Mouse (Mus musculus) forebrain, embryonic 13.5 days (tissue): ENCODE data around the gene Ints1. TPM values are rescaled to one million over a fixed set of nuclear protein-coding genes. Genes with fewer than 3 reads are reported as not detected.

ENCODE experiments used
- ATAC-seq: fragments of 200-750 bp; cut with Nextera tagmentation; 2 replicates; pipeline ENCODE4 v1.8.0; 2017
- H3K27ac ChIP-seq: fragments of 300-500 bp; sonication (generic); 2 replicates; pipeline ENCODE4 v1.5.1; 2015; ENCODE audit warnings: inconsistent platforms, mild to moderate bottlenecking, moderate library complexity
- H3K27me3 ChIP-seq: fragments of 300-500 bp; sonication (generic); 2 replicates; pipeline ENCODE4 v1.6.1; 2015; ENCODE audit warnings: mild to moderate bottlenecking, inconsistent platforms
- H3K36me3 ChIP-seq: fragments of 300-500 bp; sonication (generic); 2 replicates; pipeline ENCODE4 v1.6.1; 2015; ENCODE audit warnings: mild to moderate bottlenecking, inconsistent platforms; ENCODE audit not compliant: poor library complexity, severe bottlenecking
- H3K4me1 ChIP-seq: fragments of 300-500 bp; sonication (generic); 2 replicates; pipeline ENCODE4 v1.6.1; 2015; ENCODE audit warnings: inconsistent platforms
- H3K4me2 ChIP-seq: fragments of 300-500 bp; sonication (generic); 2 replicates; pipeline ENCODE4 v1.6.1; 2015; ENCODE audit warnings: inconsistent platforms, mild to moderate bottlenecking, moderate library complexity
- H3K4me3 ChIP-seq: fragments of 300-500 bp; sonication (generic); 2 replicates; pipeline ENCODE4 v1.5.1; 2015; ENCODE audit warnings: mild to moderate bottlenecking, inconsistent platforms
- H3K9ac ChIP-seq: fragments of 300-500 bp; sonication (generic); 2 replicates; pipeline ENCODE4 v1.6.1; 2015; ENCODE audit warnings: mild to moderate bottlenecking, inconsistent platforms
- H3K9me3 ChIP-seq: fragments of 300-500 bp; sonication (generic); replicated peaks from 2 replicates; pipeline ENCODE4 v1.6.1; 2016; ENCODE audit warnings: inconsistent platforms
- WGBS: fragments of 180-500 bp; shearing (Covaris S2); methylation state at CpG from one replicate; pipeline ENCODE4 v1.1.7; 2015; 5-methylcytosine and 5-hydroxymethylcytosine counted together
- polyA plus RNA-seq: library from polyadenylated mRNA; unstranded; fragments of >200 nt; fragmentation: Nextera tagmentation; extraction: Ambion mirVana; gene quantifications from 2 replicates; pipeline ENCODE4 v1.2.1, GENCODE M21; 2015

The Ints1 gene
- polyA plus RNA-seq, 1 experiment from 2014 or later: 23.5 TPM

DNA sequence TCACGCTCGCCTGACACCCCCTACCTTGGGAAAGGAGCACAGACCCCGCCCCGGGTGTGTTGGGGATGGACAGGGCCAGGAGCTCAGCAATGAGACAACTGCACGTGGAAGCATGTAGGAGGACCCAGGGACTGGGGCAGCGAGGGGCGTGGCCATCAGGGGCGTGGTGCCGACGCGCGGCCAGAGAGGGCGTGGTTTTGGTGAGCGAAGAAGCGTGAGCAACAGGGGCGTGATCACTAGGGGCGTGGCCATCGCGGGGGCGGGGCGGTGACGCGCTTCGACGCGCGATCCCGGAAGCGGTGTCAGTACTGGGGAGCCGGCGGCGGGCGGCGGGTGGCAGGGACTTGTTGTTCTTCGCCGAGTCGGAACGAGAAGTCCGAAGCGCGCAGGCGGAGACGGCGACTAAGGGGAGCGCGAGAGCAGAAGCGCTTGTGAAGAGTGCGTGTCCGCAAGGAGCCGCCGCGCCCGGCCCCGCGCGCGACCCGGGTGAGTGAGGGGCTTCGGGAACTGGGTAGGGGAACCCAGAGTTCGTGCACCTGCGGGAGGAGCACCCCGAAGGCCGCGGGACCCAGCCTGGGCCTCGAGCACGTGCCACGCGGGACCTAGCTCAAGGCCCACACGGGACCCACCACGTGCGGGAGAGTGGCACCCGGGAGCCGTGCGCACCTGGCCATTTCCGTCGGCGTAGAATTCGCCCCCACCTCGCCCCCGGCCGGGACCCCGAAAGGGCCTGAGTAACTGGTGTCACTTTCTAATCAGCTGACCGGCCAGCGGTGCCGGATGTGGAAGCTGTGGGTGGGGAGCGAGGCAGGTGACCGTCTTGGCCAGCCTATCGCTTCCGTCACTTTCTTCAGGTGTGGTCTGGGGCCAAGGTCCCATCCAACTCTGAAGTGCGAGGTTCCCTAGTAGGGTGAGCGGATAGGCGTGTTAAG, 16.0 kb upstream of the Ints1 start, which contains the start of gene Mafk:
Gene Mafk, plus strand, starts transcription at position 287 of the 932 bp plus-strand sequence.
- ATAC-seq: peak; percentile 90
- peak within 1 kb of the TSS; percentile 78 for H3K9ac ChIP-seq
- peak within 1 kb of the TSS; percentile 95 for H3K4me2 ChIP-seq
- peak within 1 kb of the TSS; percentile 72 for H3K4me3 ChIP-seq
- under 1% methylated on average over 86 of the region's 92 CpGs for WGBS
- H3K4me1 ChIP-seq: peaks cover 35% of the 10 kb centered on the region
- no peaks in the 10 kb centered on the region for H3K36me3 ChIP-seq
- no peak within 1 kb of the TSS for H3K27ac ChIP-seq
- H3K27me3 ChIP-seq: 0 out of 2 replicates have a peak, but pooled peaks cover 7% of the 10 kb centered on the region
- H3K9me3 ChIP-seq: no peaks in the 10 kb centered on the region

DNA sequence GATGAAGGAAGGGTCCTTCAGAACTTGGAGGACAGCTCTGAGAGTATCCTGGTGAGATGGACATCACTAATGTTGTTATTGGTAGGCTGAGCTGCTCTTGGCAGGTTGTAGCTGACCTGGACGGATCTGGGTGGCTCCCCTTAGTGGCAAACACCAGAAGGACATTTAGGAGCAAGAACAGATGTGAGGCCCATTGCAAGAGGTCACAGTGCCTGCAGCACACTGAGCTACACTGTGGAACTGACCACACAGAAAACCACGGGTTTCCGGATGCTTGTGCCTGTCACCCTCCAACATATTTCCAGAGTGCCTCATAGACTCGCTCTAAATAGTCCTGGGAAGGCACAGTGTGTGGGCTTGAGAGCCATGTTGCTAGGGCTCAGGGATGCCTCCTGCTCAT, 14.0 kb upstream of the Ints1 start:
- Histone ChIP-seq H3K4me3 (no peak overlapping the region), H3K27ac (no peak overlapping the region), H3K4me2 (no peak overlapping the region), H3K9me3 (no peaks in the 10 kb centered on the region), H3K9ac (no peak overlapping the region), H3K27me3 (peaks cover 7% of the 10 kb centered on the region; the same call in 1 of the 2 replicates), H3K36me3 (no peaks in the 10 kb centered on the region), H3K4me1 (peaks cover 23% of the 10 kb centered on the region)
- ATAC-seq: no peak
- 55% methylated on average over 4 of the region's 4 CpGs for WGBS

DNA sequence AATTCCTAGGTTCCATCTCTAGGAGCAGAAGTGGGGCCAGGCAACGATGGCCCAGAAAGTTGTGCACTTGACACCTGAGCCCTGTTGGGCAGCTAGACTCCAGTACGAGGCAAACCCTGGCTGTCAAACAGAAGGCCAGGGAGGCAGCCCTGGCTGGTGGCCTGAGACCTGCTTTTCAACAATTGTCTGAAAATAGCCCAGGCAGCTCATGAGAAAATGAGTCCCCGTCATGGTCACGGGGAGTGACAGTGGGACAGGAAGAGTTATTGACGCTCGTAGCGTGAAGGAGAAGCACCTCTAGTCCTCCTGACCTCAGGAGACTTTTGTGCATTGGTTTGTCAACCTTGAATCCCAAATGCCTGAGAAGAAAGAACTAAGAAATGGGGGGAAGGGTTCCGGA, 5.9 kb upstream of the Ints1 start:
- H3K4me3 ChIP-seq: no peak overlapping the region
- no peaks in the 10 kb centered on the region for H3K36me3 ChIP-seq
- no peaks in the 10 kb centered on the region for H3K4me1 ChIP-seq
- H3K9me3 ChIP-seq: no peaks in the 10 kb centered on the region
- H3K4me2 ChIP-seq: no peak overlapping the region
- 83% methylated on average over 8 of the region's 8 CpGs for WGBS
- no peak for ATAC-seq
- H3K27ac ChIP-seq: no peak overlapping the region
- H3K9ac ChIP-seq: no peak overlapping the region
- H3K27me3 ChIP-seq: peaks cover 6% of the 10 kb centered on the region; the same call in 1 of the 2 replicates

DNA sequence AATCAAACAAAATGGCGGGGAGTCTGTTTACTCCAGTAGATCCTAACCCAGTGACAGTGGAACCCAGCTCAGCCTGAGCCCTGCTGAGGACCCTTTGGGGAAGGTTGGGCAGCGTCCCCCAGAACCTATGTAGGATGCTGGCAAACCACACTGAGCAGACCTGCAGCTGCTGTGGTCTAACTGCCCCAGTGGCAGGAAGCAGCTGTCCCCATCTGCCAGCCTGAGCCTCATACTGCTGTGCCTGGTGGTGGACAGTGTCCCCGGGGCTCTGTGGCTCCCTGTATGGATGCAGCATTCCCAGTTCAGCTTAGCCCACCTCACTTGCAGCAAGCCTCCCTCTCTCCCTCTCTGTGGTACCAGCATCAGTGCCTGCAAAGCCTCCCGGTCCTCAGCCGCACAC, 1.5 kb upstream of the Ints1 start:
- no peak overlapping the region for H3K4me3 ChIP-seq

DNA sequence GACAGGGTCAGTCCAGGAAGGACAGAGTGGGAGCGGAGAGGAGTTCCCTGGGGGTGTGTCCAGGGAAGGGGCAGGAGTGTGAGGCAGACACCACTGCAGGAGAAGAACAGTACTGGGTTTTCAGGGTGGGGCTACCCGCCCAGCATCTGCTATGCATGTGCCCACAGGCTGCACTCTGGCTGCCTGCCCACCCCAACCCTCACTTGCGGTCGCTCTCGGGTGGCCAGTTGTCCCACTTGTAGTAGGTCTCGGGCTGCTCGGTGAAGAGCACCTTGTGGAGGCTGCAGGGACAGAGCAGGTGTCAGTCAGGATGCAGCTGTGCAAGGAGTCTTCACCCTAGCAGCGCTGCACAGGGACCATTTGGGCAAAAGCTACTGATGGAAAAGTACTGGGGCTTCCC, 7.3 kb downstream of the Ints1 start:
- Histone ChIP-seq H3K36me3 (peaks cover 100% of the 10 kb centered on the region), H3K4me2 (no peak overlapping the region)
- WGBS: 97% methylated on average over 8 of the region's 8 CpGs

More for the DNA sequence above, 1.5 kb upstream of the Ints1 start:
- H3K4me2 ChIP-seq: no peak overlapping the region
- no peaks in the 10 kb centered on the region for H3K27me3 ChIP-seq
- peaks cover 22% of the 10 kb centered on the region for H3K36me3 ChIP-seq
- peaks cover 13% of the 10 kb centered on the region for H3K4me1 ChIP-seq
- no peak overlapping the region for H3K9ac ChIP-seq
- H3K27ac ChIP-seq: no peak overlapping the region
- 84% methylated on average over 5 of the region's 5 CpGs for WGBS
- H3K9me3 ChIP-seq: no peaks in the 10 kb centered on the region
- no peak for ATAC-seq

DNA sequence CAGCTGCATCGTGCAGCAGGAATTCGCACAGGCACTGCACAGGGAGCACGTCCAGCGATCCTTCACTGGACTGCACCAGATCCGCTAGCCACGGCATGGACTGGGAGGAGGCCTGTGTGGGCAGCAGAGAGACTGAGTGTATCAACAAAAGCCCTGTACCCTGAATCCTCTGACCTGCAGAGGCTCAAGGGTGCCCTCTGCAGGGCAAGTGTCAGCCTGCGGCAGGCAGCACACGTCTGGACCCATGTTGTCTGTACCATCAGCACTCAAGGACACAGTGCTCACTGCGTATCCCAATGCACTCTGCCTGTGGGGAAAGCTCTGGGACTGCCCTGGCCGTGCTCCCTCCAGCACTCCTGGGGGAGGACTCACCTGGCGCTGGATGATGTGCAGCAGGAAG, 11.2 kb downstream of the Ints1 start:
- 65% methylated on average over 11 of the region's 11 CpGs for WGBS
- ATAC-seq: no peak
- no peaks in the 10 kb centered on the region for H3K9me3 ChIP-seq

More for the DNA sequence above, 7.3 kb downstream of the Ints1 start:
- Histone ChIP-seq H3K4me1 (no peaks in the 10 kb centered on the region), H3K4me3 (no peak overlapping the region), H3K9ac (no peak overlapping the region), H3K9me3 (no peaks in the 10 kb centered on the region), H3K27me3 (no peaks in the 10 kb centered on the region), H3K27ac (no peak overlapping the region)
- no peak for ATAC-seq

DNA sequence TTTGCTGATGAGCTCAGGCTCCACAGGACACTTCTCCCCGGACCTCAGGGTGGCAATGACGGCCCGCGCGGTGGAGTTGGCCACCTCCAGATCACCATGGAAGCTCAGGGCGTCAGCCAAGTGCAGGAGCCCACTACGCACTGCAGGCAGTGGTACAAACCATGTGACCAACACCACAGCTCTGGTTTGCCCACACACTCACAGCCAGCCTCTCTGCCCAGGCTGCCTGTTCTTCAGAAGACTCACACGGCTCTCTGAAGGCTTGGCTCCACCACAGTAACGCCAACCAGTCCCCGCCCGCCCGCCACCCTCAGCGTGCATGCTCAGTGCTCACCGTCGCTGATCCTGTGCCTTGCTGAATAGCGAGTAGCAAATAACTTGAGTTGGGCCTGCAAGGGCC, 17.4 kb downstream of the Ints1 start:
- H3K36me3 ChIP-seq: peaks cover 98% of the 10 kb centered on the region
- 86% methylated on average over 16 of the region's 16 CpGs for WGBS

More for the DNA sequence above, 11.2 kb downstream of the Ints1 start:
- H3K4me3 ChIP-seq: no peak overlapping the region
- peaks cover 100% of the 10 kb centered on the region for H3K36me3 ChIP-seq
- H3K4me2 ChIP-seq: no peak overlapping the region
- H3K27ac ChIP-seq: no peak overlapping the region
- H3K27me3 ChIP-seq: no peaks in the 10 kb centered on the region
- H3K9ac ChIP-seq: no peak overlapping the region
- no peaks in the 10 kb centered on the region for H3K4me1 ChIP-seq

DNA sequence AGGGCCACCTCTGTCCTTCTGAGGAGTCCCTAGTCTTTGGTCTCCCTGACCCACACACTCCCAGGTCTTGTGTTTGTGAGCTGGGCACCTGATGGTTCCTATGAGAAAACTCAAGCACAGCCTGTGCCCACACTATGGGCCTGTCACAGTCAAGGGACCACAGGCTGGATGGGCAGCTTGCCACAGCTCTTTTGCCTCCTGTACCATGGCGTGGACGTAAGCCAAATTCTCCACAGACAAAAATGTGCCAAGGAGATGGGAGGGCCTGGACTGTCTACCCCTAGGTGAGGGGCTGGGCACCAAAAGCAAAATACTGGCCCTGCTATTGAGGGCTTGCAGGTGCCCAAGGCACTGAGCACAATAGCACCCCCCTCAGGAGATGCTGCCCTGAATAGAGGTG, 18.9 kb downstream of the Ints1 start:
- ATAC-seq: no peak
- no peaks in the 10 kb centered on the region for H3K27me3 ChIP-seq
- H3K36me3 ChIP-seq: peaks cover 98% of the 10 kb centered on the region
- WGBS: 90% methylated on average over 2 of the region's 2 CpGs
- no peaks in the 10 kb centered on the region for H3K9me3 ChIP-seq
- H3K4me2 ChIP-seq: no peak overlapping the region
- no peak overlapping the region for H3K27ac ChIP-seq
- H3K9ac ChIP-seq: no peak overlapping the region
- no peak overlapping the region for H3K4me3 ChIP-seq
- H3K4me1 ChIP-seq: no peaks in the 10 kb centered on the region

More for the DNA sequence above, 17.4 kb downstream of the Ints1 start:
- Histone ChIP-seq H3K9me3 (no peaks in the 10 kb centered on the region), H3K9ac (no peak overlapping the region), H3K4me1 (no peaks in the 10 kb centered on the region), H3K27me3 (no peaks in the 10 kb centered on the region), H3K4me2 (no peak overlapping the region), H3K4me3 (no peak overlapping the region), H3K27ac (no peak overlapping the region)
- no peak for ATAC-seq

DNA sequence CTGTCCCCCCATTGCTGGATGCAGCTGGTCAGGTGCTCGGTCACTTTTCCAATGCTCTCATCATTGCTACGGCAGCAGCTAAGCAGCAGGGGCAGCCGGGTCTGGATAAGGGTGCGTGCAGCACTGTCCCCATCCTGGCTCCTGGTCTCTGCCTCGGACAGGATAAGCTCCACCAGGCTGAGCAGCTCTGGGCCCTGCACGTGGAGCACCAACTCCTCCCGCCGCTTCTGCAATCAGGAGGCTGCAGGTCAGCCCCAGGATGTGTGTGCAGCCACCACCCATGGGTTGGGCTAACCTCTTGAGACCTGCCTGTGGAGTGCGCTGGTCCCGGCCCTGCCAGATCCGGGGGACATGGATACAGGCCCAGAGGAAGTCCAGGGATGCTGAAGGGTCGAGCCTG, 19.3 kb downstream of the Ints1 start:
- ATAC-seq: no peak
- Histone ChIP-seq H3K27me3 (no peaks in the 10 kb centered on the region), H3K4me3 (no peak overlapping the region), H3K36me3 (peaks cover 98% of the 10 kb centered on the region), H3K9me3 (no peaks in the 10 kb centered on the region), H3K4me2 (no peak overlapping the region), H3K9ac (no peak overlapping the region), H3K27ac (no peak overlapping the region), H3K4me1 (no peaks in the 10 kb centered on the region)
- WGBS: 91% methylated on average over 12 of the region's 12 CpGs

DNA sequence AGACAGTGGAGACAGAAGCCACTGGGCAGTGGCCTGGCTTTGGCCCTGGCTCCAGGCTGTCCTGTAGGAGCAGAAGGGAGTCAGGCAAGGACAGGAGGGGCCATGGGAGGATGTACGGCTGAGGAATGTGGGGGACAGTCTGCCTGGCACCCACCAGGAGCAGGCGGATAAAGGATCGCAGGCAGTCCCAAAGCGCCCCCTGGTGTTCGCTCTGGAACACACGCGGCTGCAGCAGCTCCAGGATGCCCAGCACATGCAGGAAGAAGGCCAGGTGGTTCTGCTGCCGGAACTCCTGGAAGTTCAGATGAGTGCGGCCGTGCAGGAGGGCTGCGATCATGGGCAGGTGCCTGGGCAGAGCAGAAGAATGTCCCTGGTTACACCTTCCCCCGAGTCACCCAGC, 20.7 kb downstream of the Ints1 start:
- Histone ChIP-seq H3K4me2 (no peak overlapping the region), H3K4me3 (no peak overlapping the region), H3K4me1 (no peaks in the 10 kb centered on the region), H3K9me3 (no peaks in the 10 kb centered on the region), H3K27me3 (no peaks in the 10 kb centered on the region), H3K27ac (no peak overlapping the region), H3K36me3 (peaks cover 95% of the 10 kb centered on the region), H3K9ac (no peak overlapping the region)
- WGBS: 37% methylated on average over 12 of the region's 12 CpGs
- no peak for ATAC-seq

DNA sequence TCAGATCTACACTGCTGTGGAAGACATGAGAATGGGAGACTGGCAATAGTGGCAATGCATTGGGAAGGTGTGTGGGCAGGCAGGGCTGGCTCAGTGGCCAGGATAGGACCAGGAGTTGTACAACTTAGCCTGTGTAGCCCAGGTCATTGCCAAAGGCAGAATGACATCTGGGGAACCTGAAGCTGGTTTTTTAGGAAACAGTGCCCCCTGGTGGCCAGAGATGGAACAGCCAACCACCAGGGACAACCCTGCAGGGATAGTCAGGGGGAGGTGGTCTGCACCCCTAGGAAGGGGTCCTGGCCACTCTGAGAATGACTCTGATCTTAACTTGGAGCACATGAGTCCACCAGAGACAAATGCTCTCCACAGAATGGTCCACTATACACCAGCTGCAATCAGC, 24.9 kb downstream of the Ints1 start:
- ATAC-seq: peak; percentile 41
- Histone ChIP-seq H3K27ac (no peak overlapping the region), H3K36me3 (peaks cover 54% of the 10 kb centered on the region)

DNA sequence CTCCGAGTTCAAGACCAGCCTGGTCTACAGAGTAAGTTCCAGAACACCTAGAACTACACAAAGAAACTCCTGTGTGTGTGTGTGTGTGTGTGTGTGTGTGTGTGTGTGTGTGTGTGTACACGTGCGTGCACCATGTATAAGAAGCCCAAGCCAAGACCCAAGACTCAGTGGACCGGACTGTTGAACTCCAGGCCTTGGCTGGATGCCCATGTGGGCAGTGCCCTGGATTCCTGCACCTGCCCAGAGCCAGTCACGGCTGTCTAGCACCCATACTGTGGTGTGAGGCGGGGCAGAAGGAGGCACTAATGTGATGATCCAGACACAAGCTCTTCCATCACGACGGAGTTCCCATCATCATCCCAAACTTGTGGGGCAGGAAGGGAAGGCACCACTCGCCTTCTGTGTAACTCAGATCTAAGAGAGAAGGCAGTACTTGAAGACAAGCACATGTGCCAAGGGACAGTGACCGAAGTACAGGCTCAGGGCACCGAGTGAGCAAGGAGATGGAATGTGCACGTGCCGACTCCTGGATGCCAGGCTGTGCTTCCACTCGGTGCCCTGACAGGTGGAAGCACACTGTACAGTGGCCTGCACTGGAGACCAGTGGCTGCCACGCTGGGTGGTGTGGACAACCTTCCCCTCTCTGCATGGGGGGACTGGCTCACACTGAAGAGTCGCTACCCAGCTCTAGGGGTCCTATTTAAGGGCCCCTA, 25.9 kb downstream of the Ints1 start:
- H3K9ac ChIP-seq: no peak overlapping the region
- H3K4me1 ChIP-seq: no peaks in the 10 kb centered on the region
- peaks cover 25% of the 10 kb centered on the region for H3K27me3 ChIP-seq
- H3K4me3 ChIP-seq: no peak overlapping the region
- WGBS: 81% methylated on average over 16 of the region's 16 CpGs
- no peak for ATAC-seq
- H3K27ac ChIP-seq: no peak overlapping the region
- peaks cover 45% of the 10 kb centered on the region for H3K36me3 ChIP-seq
- H3K9me3 ChIP-seq: no peaks in the 10 kb centered on the region
- H3K4me2 ChIP-seq: no peak overlapping the region

More for the DNA sequence above, 24.9 kb downstream of the Ints1 start:
- Histone ChIP-seq H3K4me1 (no peaks in the 10 kb centered on the region), H3K9ac (no peak overlapping the region), H3K9me3 (no peaks in the 10 kb centered on the region), H3K4me2 (no peak overlapping the region), H3K4me3 (no peak overlapping the region), H3K27me3 (peaks cover 25% of the 10 kb centered on the region)
